Mouse (Mus musculus) embryonic facial prominence, embryonic 15.5 days (tissue): ENCODE results near the gene Fgr. TPM values are rescaled to one million over a fixed set of nuclear protein-coding genes. Genes with fewer than 3 reads are reported as not detected.
"Not testable (repeated sequence)": the region's sequence is repeated elsewhere in the genome, so short reads cannot be mapped to it uniquely, and the experiment has no call there.

ENCODE experiments used
- ATAC-seq: fragments of 200-750 bp; cut with Nextera tagmentation; 2 replicates; pipeline ENCODE4 v1.8.0; 2017; ENCODE audit warnings: low read depth, moderate TSS enrichment; ENCODE audit not compliant: insufficient number of reproducible peaks, low FRiP score, low TSS enrichment
- H3K27ac ChIP-seq: fragments of 300-500 bp; sonication (generic); replicated peaks from 2 replicates; pipeline ENCODE4 v1.5.1; 2015; ENCODE audit warnings: mild to moderate bottlenecking, inconsistent platforms
- H3K27me3 ChIP-seq: fragments of 300-500 bp; sonication (generic); 2 replicates; pipeline ENCODE4 v1.6.1; 2015; ENCODE audit warnings: inconsistent platforms
- H3K36me3 ChIP-seq: fragments of 300-500 bp; sonication (generic); 2 replicates; pipeline ENCODE4 v1.6.1; 2015; ENCODE audit warnings: mild to moderate bottlenecking, inconsistent platforms
- H3K4me1 ChIP-seq: fragments of 300-500 bp; sonication (generic); 2 replicates; pipeline ENCODE4 v1.6.1; 2015; ENCODE audit warnings: inconsistent platforms
- H3K4me2 ChIP-seq: fragments of 300-500 bp; sonication (generic); replicated peaks from 2 replicates; pipeline ENCODE4 v1.6.1; 2015; ENCODE audit warnings: mild to moderate bottlenecking, inconsistent platforms
- H3K4me3 ChIP-seq: fragments of 300-500 bp; sonication (generic); replicated peaks from 2 replicates; pipeline ENCODE4 v1.5.1; 2015; ENCODE audit warnings: mild to moderate bottlenecking, inconsistent platforms
- H3K9ac ChIP-seq: fragments of 300-500 bp; sonication (generic); 2 replicates; pipeline ENCODE4 v1.6.1; 2015; ENCODE audit warnings: inconsistent platforms
- H3K9me3 ChIP-seq: fragments of 300-500 bp; sonication (generic); replicated peaks from 2 replicates; pipeline ENCODE4 v1.6.1; 2016; ENCODE audit warnings: inconsistent platforms
- WGBS: fragments of 180-500 bp; shearing (Covaris S2); methylation state at CpG from one replicate; pipeline ENCODE4 v1.1.7; 2015; 5-methylcytosine and 5-hydroxymethylcytosine counted together
- polyA plus RNA-seq: library from polyadenylated mRNA; unstranded; fragments of >200 nt; fragmentation: Nextera tagmentation; extraction: Ambion mirVana; gene quantifications from 2 replicates; pipeline ENCODE4 v1.2.1, GENCODE M21; 2015

The Fgr gene
- polyA plus RNA-seq, 1 experiment from 2014 or later, result 0.65 TPM

- Histone ChIP-seq H3K27me3 (no peaks in the 10 kb centered on the region), H3K4me2 (no peak overlapping the region), H3K4me3 (no peak overlapping the region), H3K9ac (no peak overlapping the region), H3K27ac (no peak overlapping the region), H3K36me3 (no peaks in the 10 kb centered on the region), H3K9me3 (no peaks in the 10 kb centered on the region), H3K4me1 (peaks cover 7% of the 10 kb centered on the region)
- ATAC-seq, result no peak
- 47% methylated on average over 14 of the region's 14 CpGs for WGBS
Observed at GRCm38 (mm10) chr4:132997469-132998237, 23.8 kb downstream of the Fgr start.

GRCm38 (mm10) chr4:133002896-133003295 is 29.0 kb downstream of the Fgr start:
- Histone ChIP-seq H3K27me3 (no peaks in the 10 kb centered on the region), H3K27ac (peak overlapping the region; percentile 34; the same call in 1 of the 2 replicates), H3K4me1 (peaks cover 16% of the 10 kb centered on the region), H3K4me3 (no peak overlapping the region), H3K36me3 (no peaks in the 10 kb centered on the region), H3K9ac (no peak overlapping the region), H3K9me3 (no peaks in the 10 kb centered on the region), H3K4me2 (no peak overlapping the region)
- WGBS, result 27% methylated on average over 10 of the region's 10 CpGs
- no peak for ATAC-seq

GRCm38 (mm10) chr4:133003316-133004018 is 29.6 kb downstream of the Fgr start:
- H3K27ac ChIP-seq, result peak overlapping the region; percentile 34; the same call in 1 of the 2 replicates
- H3K9ac ChIP-seq, result no peak overlapping the region
- H3K4me2 ChIP-seq, result no peak overlapping the region
- no peak overlapping the region for H3K4me3 ChIP-seq
- 43% methylated on average over 21 of the region's 21 CpGs for WGBS
- H3K9me3 ChIP-seq, result no peaks in the 10 kb centered on the region
- ATAC-seq, result no peak
- no peaks in the 10 kb centered on the region for H3K36me3 ChIP-seq
- H3K27me3 ChIP-seq, result no peaks in the 10 kb centered on the region
- H3K4me1 ChIP-seq, result peaks cover 16% of the 10 kb centered on the region

GRCm38 (mm10) chr4:133005233-133005632 is 31.3 kb downstream of the Fgr start:
- Histone ChIP-seq H3K4me1 (peaks cover 20% of the 10 kb centered on the region), H3K4me2 (no peak overlapping the region), H3K27me3 (peaks cover 7% of the 10 kb centered on the region; the same call in 1 of the 2 replicates), H3K4me3 (no peak overlapping the region), H3K9ac (no peak overlapping the region), H3K27ac (no peak overlapping the region), H3K36me3 (no peaks in the 10 kb centered on the region), H3K9me3 (no peaks in the 10 kb centered on the region)
- WGBS, result 3% methylated on average over 3 of the region's 3 CpGs
- peak; percentile 43; the same call in 1 of the 2 replicates for ATAC-seq

- Histone ChIP-seq H3K27me3 (peaks cover 13% of the 10 kb centered on the region), H3K4me1 (peaks cover 27% of the 10 kb centered on the region)
- not testable (repeated sequence) for H3K9ac ChIP-seq, ATAC-seq, H3K36me3 ChIP-seq, H3K4me3 ChIP-seq, H3K27ac ChIP-seq, H3K4me2 ChIP-seq, H3K9me3 ChIP-seq
- 55% methylated on average over 6 of the region's 6 CpGs for WGBS
Observed at GRCm38 (mm10) chr4:133005885-133006451, 32.1 kb downstream of the Fgr start.

- Histone ChIP-seq H3K4me2 (no peak overlapping the region), H3K27me3 (peaks cover 13% of the 10 kb centered on the region), H3K9ac (no peak overlapping the region), H3K27ac (no peak overlapping the region), H3K9me3 (no peaks in the 10 kb centered on the region), H3K4me1 (peaks cover 30% of the 10 kb centered on the region), H3K4me3 (no peak overlapping the region), H3K36me3 (no peaks in the 10 kb centered on the region)
- 23% methylated on average over 15 of the region's 15 CpGs for WGBS
- no peak for ATAC-seq
Observed at GRCm38 (mm10) chr4:133007513-133008380, 33.9 kb downstream of the Fgr start.

- Histone ChIP-seq H3K9me3 (no peaks in the 10 kb centered on the region), H3K27ac (no peak overlapping the region), H3K4me3 (no peak overlapping the region), H3K9ac (no peak overlapping the region), H3K4me2 (no peak overlapping the region), H3K36me3 (no peaks in the 10 kb centered on the region), H3K4me1 (peaks cover 32% of the 10 kb centered on the region), H3K27me3 (peaks cover 13% of the 10 kb centered on the region)
- 0% methylated on average over 4 of the region's 4 CpGs for WGBS
- ATAC-seq, result no peak
Observed at GRCm38 (mm10) chr4:133009131-133009530, 35.2 kb downstream of the Fgr start.

- H3K4me2 ChIP-seq, result no peak overlapping the region
- no peak overlapping the region for H3K27ac ChIP-seq
- WGBS, result 59% methylated on average over 5 of the region's 5 CpGs
- peaks cover 38% of the 10 kb centered on the region for H3K4me1 ChIP-seq
- no peak overlapping the region for H3K9ac ChIP-seq
- H3K27me3 ChIP-seq, result peaks cover 13% of the 10 kb centered on the region
- H3K36me3 ChIP-seq, result no peaks in the 10 kb centered on the region
- ATAC-seq, result no peak
- no peaks in the 10 kb centered on the region for H3K9me3 ChIP-seq
- H3K4me3 ChIP-seq, result no peak overlapping the region
Observed at GRCm38 (mm10) chr4:133009676-133010075, 35.8 kb downstream of the Fgr start.

GRCm38 (mm10) chr4:133010611-133011010 is 36.7 kb downstream of the Fgr start:
- Histone ChIP-seq H3K9ac (peak overlapping the region; percentile 99; the same call in 1 of the 2 replicates), H3K9me3 (no peaks in the 10 kb centered on the region), H3K4me1 (peaks cover 44% of the 10 kb centered on the region), H3K4me3 (peak overlapping the region; percentile 92), H3K27ac (0 out of 2 replicates have a peak overlapping the region, but pooled peaks have one; percentile 99), H3K27me3 (peaks cover 13% of the 10 kb centered on the region), H3K36me3 (no peaks in the 10 kb centered on the region), H3K4me2 (peak overlapping the region; percentile 79)
- ATAC-seq, result no peak
- WGBS, result 3% methylated on average over 17 of the region's 17 CpGs

GRCm38 (mm10) chr4:133011028-133011820 is 37.3 kb downstream of the Fgr start, which contains the start of gene Ahdc1:
Ahdc1 (plus strand) TSS chr4:133011260.
- under 1% methylated on average over 66 of the region's 66 CpGs for WGBS
- Histone ChIP-seq H3K36me3 (no peaks in the 10 kb centered on the region), H3K9ac (peak within 1 kb of the TSS; percentile 99), H3K4me1 (peaks cover 50% of the 10 kb centered on the region), H3K9me3 (no peaks in the 10 kb centered on the region), H3K27me3 (peaks cover 13% of the 10 kb centered on the region), H3K27ac (peak within 1 kb of the TSS; percentile 99), H3K4me2 (peak within 1 kb of the TSS; percentile 79), H3K4me3 (peak within 1 kb of the TSS; percentile 92)
- ATAC-seq, result peak; percentile 86
